Mouse (Mus musculus): ENCODE measurements around the gene Ccdc103.

- TF ChIP-seq POLR2A (IDR thresholded peaks at IDR 0.05; ENCODE audit: low read depth, low read length) (no peak), CTCF (IDR thresholded peaks at IDR 0.05; ENCODE audit: borderline replicate concordance, insufficient read depth, low read length) (no peak)
Observed at GRCm38 (mm10) chr11:102888135-102888534, 7.1 kb downstream of the Ccdc103 start.
